Mouse (Mus musculus): Measurements from ENCODE around the gene Rai1. TPM values are rescaled to one million over a fixed set of nuclear protein-coding genes. Genes with fewer than 3 reads are reported as not detected.

The Rai1 gene
- total and polyA plus RNA-seq, 3 experiments = 26.3 to 101 (median 56.7) TPM

DNA sequence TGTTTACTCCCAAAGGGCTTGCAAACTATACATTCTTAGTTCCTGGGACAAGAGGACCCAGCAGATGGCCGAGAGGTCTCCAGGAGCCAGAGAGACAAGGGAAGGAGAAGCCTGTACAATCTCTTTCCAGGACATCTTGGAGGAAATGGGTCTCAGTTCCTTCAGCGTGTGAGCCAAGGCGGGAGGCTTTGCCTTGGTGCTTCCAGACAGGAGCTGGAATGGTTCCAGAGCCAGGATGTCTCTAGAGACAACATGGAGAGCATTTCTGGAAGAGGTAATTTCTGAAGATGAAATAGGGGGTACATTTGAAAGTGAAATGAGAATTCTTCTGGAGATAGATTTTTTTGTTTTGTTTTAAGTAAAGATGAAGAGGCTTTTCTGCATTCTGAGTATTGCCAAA lies 45.9 kb downstream of the Rai1 start:
- Histone ChIP-seq H3K9ac (ENCODE audit: control insufficient read depth, low read depth, low read length, poor library complexity, severe bottlenecking) (no peak overlapping the region), H3K79me2 (ENCODE audit: control insufficient read depth, insufficient read depth, low read length, poor library complexity) (no peaks in the 10 kb centered on the region), H3K4me1 (ENCODE audit: control insufficient read depth in 1 of 2, insufficient read depth in 2 of 2, low read length in 2 of 2) (peaks cover 0 to 5% of the 10 kb centered on the region in 2 experiments; a peak in 2 of 4 replicates), H3K27ac (ENCODE audit: control insufficient read depth, low read depth, low read length) (no peak overlapping the region), H3K4me3 (ENCODE audit: control insufficient read depth in 1 of 2, insufficient read depth in 1 of 2, low read depth in 2 of 2, low read length in 2 of 2) (no peak overlapping the region), H3K9me3 (replicated peaks; ENCODE audit: insufficient read depth, low read length) (no peaks in the 10 kb centered on the region), H3K27me3 (ENCODE audit: control insufficient read depth in 1 of 2, insufficient read depth in 2 of 2, low read length in 2 of 2) (no peaks in the 10 kb centered on the region), H3K36me3 (ENCODE audit: control insufficient read depth in 1 of 2, insufficient read depth in 2 of 2, low read length in 2 of 2) (peaks cover 0 to 29% of the 10 kb centered on the region in 2 experiments; a peak in 3 of 4 replicates)
- no peak for TF ChIP-seq HCFC1 (IDR thresholded peaks at IDR 0.05; ENCODE audit: low read depth, low read length)
- TF ChIP-seq ZC3H11A (IDR thresholded peaks at IDR 0.05; ENCODE audit: low read depth, low read length) = no peak
- TF ChIP-seq POLR2AphosphoS2 (IDR thresholded peaks at IDR 0.05; ENCODE audit: low read length) = no peak
- no peak for TF ChIP-seq KAT2A (conservative IDR thresholded peaks at IDR 0.05; ENCODE audit: low read depth, low read length)
- TF ChIP-seq GATA1 (IDR thresholded peaks at IDR 0.05; ENCODE audit: low read depth, low read length) = no peak
- TF ChIP-seq CHD2 (IDR thresholded peaks at IDR 0.05; ENCODE audit: low read length) = no peak
- TF ChIP-seq GABPA (IDR thresholded peaks at IDR 0.05; ENCODE audit: low read depth, low read length) = no peak
- no peak for DNase-seq (ENCODE audit: low read depth, low spot score)

DNA sequence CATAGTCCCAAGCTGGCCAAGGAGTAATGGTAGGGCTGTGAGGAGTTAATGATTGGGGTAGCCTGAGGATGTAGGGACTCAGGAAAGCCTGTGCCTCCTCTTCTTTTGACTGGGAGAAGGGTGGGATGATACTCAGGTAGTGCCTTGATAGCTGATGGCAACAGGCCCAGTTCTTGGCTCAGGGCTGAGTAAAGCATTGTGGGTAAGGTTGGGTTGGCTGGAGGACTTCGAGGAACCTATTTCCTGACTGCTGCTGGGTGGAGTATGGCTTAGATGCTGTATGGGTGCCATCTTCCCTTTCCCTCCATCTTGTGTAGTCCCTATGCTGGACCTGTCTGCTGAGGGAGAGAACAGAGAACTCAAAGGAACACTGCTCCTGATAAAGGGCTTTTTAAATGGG lies 47.5 kb downstream of the Rai1 start:
- Histone ChIP-seq H3K27me3 (ENCODE audit: control insufficient read depth in 1 of 2, insufficient read depth in 2 of 2, low read length in 2 of 2) (no peaks in the 10 kb centered on the region), H3K36me3 (ENCODE audit: control insufficient read depth in 1 of 2, insufficient read depth in 2 of 2, low read length in 2 of 2) (peaks cover 0 to 30% of the 10 kb centered on the region in 2 experiments; a peak in 3 of 4 replicates), H3K4me1 (ENCODE audit: control insufficient read depth in 1 of 2, insufficient read depth in 2 of 2, low read length in 2 of 2) (peaks cover 0 to 5% of the 10 kb centered on the region in 2 experiments; a peak in 2 of 4 replicates), H3K4me3 (ENCODE audit: control insufficient read depth in 1 of 2, insufficient read depth in 1 of 2, low read depth in 2 of 2, low read length in 2 of 2) (no peak overlapping the region), H3K27ac (ENCODE audit: control insufficient read depth, low read depth, low read length) (no peak overlapping the region), H3K9ac (ENCODE audit: control insufficient read depth, low read depth, low read length, poor library complexity, severe bottlenecking) (no peak overlapping the region), H3K9me3 (replicated peaks; ENCODE audit: insufficient read depth, low read length) (no peaks in the 10 kb centered on the region), H3K79me2 (ENCODE audit: control insufficient read depth, insufficient read depth, low read length, poor library complexity) (no peaks in the 10 kb centered on the region)
- DNase-seq (ENCODE audit: low read depth, low spot score) = peak; percentile 56
- TF ChIP-seq SIN3A (IDR thresholded peaks at IDR 0.05; ENCODE audit: low read length) (no peak), ZC3H11A (IDR thresholded peaks at IDR 0.05; ENCODE audit: low read depth, low read length) (no peak), ELF1 (IDR thresholded peaks at IDR 0.05; ENCODE audit: low read depth, low read length) (no peak), KAT2A (conservative IDR thresholded peaks at IDR 0.05; ENCODE audit: low read depth, low read length) (no peak), CTCF (IDR thresholded peaks at IDR 0.05 in 2 of 3, conservative IDR thresholded peaks at IDR 0.05 in 1 of 3; ENCODE audit: control insufficient read depth in 1 of 3, insufficient read depth in 1 of 3, low read depth in 2 of 3, low read length in 3 of 3, poor library complexity in 1 of 3, severe bottlenecking in 1 of 3) (no peak), TAL1 (IDR thresholded peaks at IDR 0.05; ENCODE audit: low read length) (no peak), MEF2A (IDR thresholded peaks at IDR 0.05; ENCODE audit: extremely low read depth, insufficient replicate concordance, low read depth, low read length, poor library complexity, severe bottlenecking) (no peak), TCF12 (IDR thresholded peaks at IDR 0.05; ENCODE audit: low read depth, low read length) (no peak)

GRCm38 (mm10) chr11:60153936-60154335 lies 49.1 kb downstream of the Rai1 start:
- no peak overlapping the region for H3K9ac ChIP-seq (ENCODE audit: control insufficient read depth, low read depth, low read length, poor library complexity, severe bottlenecking)
- H3K79me2 ChIP-seq (ENCODE audit: control insufficient read depth, insufficient read depth, low read length, poor library complexity) = no peaks in the 10 kb centered on the region
- no peak overlapping the region for H3K27ac ChIP-seq (ENCODE audit: control insufficient read depth, low read depth, low read length)
- H3K4me3 ChIP-seq (ENCODE audit: control insufficient read depth in 1 of 2, insufficient read depth in 1 of 2, low read depth in 2 of 2, low read length in 2 of 2) = no peak overlapping the region
- H3K4me1 ChIP-seq (ENCODE audit: control insufficient read depth in 1 of 2, insufficient read depth in 2 of 2, low read length in 2 of 2) = peaks cover 0 to 5% of the 10 kb centered on the region in 2 experiments; a peak in 2 of 4 replicates
- H3K9me3 ChIP-seq (replicated peaks; ENCODE audit: insufficient read depth, low read length) = no peaks in the 10 kb centered on the region
- no peaks in the 10 kb centered on the region for H3K27me3 ChIP-seq (ENCODE audit: control insufficient read depth in 1 of 2, insufficient read depth in 2 of 2, low read length in 2 of 2)
- no peak for DNase-seq (ENCODE audit: low read depth, low spot score)
- peaks cover 0 to 27% of the 10 kb centered on the region in 2 experiments; a peak in 3 of 4 replicates for H3K36me3 ChIP-seq (ENCODE audit: control insufficient read depth in 1 of 2, insufficient read depth in 2 of 2, low read length in 2 of 2)
- TF ChIP-seq RCOR1 (IDR thresholded peaks at IDR 0.05; ENCODE audit: low read depth, low read length) (no peak), POLR2AphosphoS2 (IDR thresholded peaks at IDR 0.05; ENCODE audit: low read length) (no peak), USF2 (IDR thresholded peaks at IDR 0.05; ENCODE audit: borderline replicate concordance in 1 of 2, insufficient read depth in 1 of 2, low read depth in 1 of 2, low read length in 2 of 2) (no peak), UBTF (IDR thresholded peaks at IDR 0.05; ENCODE audit: borderline replicate concordance, insufficient read depth, low read depth, low read length) (no peak), BHLHE40 (IDR thresholded peaks at IDR 0.05; ENCODE audit: borderline replicate concordance, low read depth, low read length) (no peak), ZMIZ1 (IDR thresholded peaks at IDR 0.05; ENCODE audit: low read depth, low read length) (no peak), HCFC1 (IDR thresholded peaks at IDR 0.05; ENCODE audit: low read depth, low read length) (no peak), ZNF384 (IDR thresholded peaks at IDR 0.05; ENCODE audit: low read depth, low read length) (no peak), USF1 (IDR thresholded peaks at IDR 0.05; ENCODE audit: low read depth, low read length) (no peak), KAT2A (conservative IDR thresholded peaks at IDR 0.05; ENCODE audit: low read depth, low read length) (no peak), MYC (IDR thresholded peaks at IDR 0.05; ENCODE audit: low read depth, low read length) (no peak), MEF2A (IDR thresholded peaks at IDR 0.05; ENCODE audit: extremely low read depth, insufficient replicate concordance, low read depth, low read length, poor library complexity, severe bottlenecking) (no peak), MAZ (IDR thresholded peaks at IDR 0.05; ENCODE audit: low read depth, low read length) (no peak), NRF1 (IDR thresholded peaks at IDR 0.05; ENCODE audit: insufficient read depth, low read depth, low read length, poor library complexity, severe bottlenecking) (no peak), POLR2AphosphoS5 (IDR thresholded peaks at IDR 0.05; ENCODE audit: borderline replicate concordance, low read depth, low read length) (no peak)

All from MEL (cell line).